Mouse (Mus musculus) C2C12 (cell line): ENCODE measurements around the gene Wfdc3.

Experiments used
- FOSL1 ChIP-seq: IDR thresholded peaks from one replicate; pipeline ENCODE4 v1.8.0; 2011; ENCODE audit warnings: mild to moderate bottlenecking, low read length; ENCODE audit not compliant: poor library complexity, insufficient read depth, severe bottlenecking
- MYOG ChIP-seq: IDR thresholded peaks from one replicate; pipeline ENCODE4 v1.6.1; 2011; ENCODE audit not compliant: control insufficient read depth, insufficient read length; ENCODE audit errors: extremely low read depth

DNA sequence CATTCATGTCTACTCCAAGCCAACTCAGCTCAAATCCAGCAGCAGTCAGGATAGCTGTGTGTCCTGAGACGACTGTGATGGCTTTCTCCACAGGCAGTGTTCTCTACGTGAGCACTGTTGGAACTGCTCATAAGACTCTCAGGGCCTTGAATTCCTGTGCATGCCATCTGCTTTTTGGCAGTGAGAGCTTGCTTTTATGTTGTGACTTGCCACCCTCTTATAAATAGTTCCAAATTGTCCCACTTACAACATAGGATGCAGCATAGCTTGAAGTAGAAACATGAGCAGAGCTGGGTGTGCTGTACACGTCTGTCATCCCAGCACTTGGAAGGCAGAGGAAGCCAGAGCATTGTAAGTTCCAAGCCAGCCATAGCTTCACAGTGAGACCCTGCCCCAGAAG, 20.1 kb upstream of the Wfdc3 start:
- TF ChIP-seq MYOG (no peak), FOSL1 (no peak)
